Mouse (Mus musculus) thymus, adult 2 months (tissue): ENCODE data around the gene Cd209g. TPM values are rescaled to one million over a fixed set of nuclear protein-coding genes. Genes with fewer than 3 reads are reported as not detected.

Experiments
- DNase-seq: peaks from one replicate; pipeline ENCODE4 v3.0.0; 2021
- H3K27ac ChIP-seq: fragments of 200-500 bp; 2 replicates; pipeline ENCODE4 v1.5.1; 2012; ENCODE audit warnings: low read length, control low read depth; ENCODE audit not compliant: control insufficient read depth, insufficient read depth
- H3K27me3 ChIP-seq: fragments of 200-500 bp; 2 replicates; pipeline ENCODE4 v1.6.1; 2012; ENCODE audit warnings: mild to moderate bottlenecking, low read length, moderate library complexity, mixed read lengths; ENCODE audit not compliant: control insufficient read depth, insufficient read depth
- H3K36me3 ChIP-seq: fragments of 200-500 bp; 2 replicates; pipeline ENCODE4 v1.6.1; 2012; ENCODE audit warnings: mild to moderate bottlenecking, low read length, moderate library complexity; ENCODE audit not compliant: control insufficient read depth, insufficient read depth
- H3K4me1 ChIP-seq: fragments of 200-500 bp; replicated peaks from 2 replicates; pipeline ENCODE4 v1.6.1; 2012; ENCODE audit warnings: low read length; ENCODE audit not compliant: control insufficient read depth, insufficient read depth
- H3K4me3 ChIP-seq: fragments of 200-500 bp; 2 replicates; pipeline ENCODE4 v1.5.1; 2012; ENCODE audit warnings: mild to moderate bottlenecking, low read length, control low read depth, moderate library complexity; ENCODE audit not compliant: control insufficient read depth, insufficient read depth
- CTCF ChIP-seq: fragments of 200-500 bp; IDR thresholded peaks from 2 replicates; pipeline ENCODE4 v1.5.1; 2012; ENCODE audit warnings: mild to moderate bottlenecking, control low read depth, low read length, moderate library complexity, borderline replicate concordance; ENCODE audit not compliant: control insufficient read depth, poor library complexity, insufficient read depth; ENCODE audit errors: extremely low read depth
- POLR2A ChIP-seq: fragments of 200-500 bp; IDR thresholded peaks from 2 replicates; pipeline ENCODE4 v1.6.1; 2012; ENCODE audit warnings: mild to moderate bottlenecking, low read length, control low read depth, moderate library complexity; ENCODE audit not compliant: control insufficient read depth, poor library complexity, insufficient read depth; ENCODE audit errors: extremely low read depth
- WGBS: fragments of 180-500 bp; shearing (Covaris S2); methylation state at CpG from one replicate; pipeline ENCODE4 v1.1.7; 2018; 5-methylcytosine and 5-hydroxymethylcytosine counted together
- polyA plus RNA-seq: library from polyadenylated mRNA; depleted of rRNA; stranded (reverse); fragments of >200 nt; gene quantifications from 2 replicates; pipeline ENCODE4 v1.2.3, GENCODE M21; 2012; rRNA removed

Cd209g gene
- polyA plus RNA-seq, 1 experiment, result 5.7 TPM

DNA sequence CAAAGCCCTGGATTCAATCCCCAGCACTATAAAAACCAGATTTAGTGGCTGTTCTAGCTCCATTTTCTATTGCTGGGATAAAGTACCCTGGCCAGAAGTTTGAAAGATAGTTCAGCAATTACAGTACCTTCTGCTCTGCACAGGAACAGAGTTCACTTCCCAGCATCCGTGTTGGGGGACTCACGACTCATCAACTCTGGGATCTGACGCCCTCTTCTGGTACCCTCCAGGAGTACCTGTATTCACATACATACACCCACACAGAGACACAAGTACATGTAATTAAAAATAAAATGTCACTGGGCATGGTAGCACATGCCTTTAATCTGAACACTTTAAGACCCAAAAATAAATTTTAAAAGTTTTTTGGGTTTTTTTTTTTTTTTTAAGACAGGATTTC, 38.6 kb downstream of the Cd209g start:
- Histone ChIP-seq H3K4me1 (peaks cover 4% of the 10 kb centered on the region), H3K36me3 (no peaks in the 10 kb centered on the region), H3K27me3 (no peaks in the 10 kb centered on the region), H3K27ac (no peak overlapping the region), H3K4me3 (no peak overlapping the region)
- WGBS, result 95% methylated on average over 3 of the region's 3 CpGs
- no peak for TF ChIP-seq CTCF
- no peak for TF ChIP-seq POLR2A
- DNase-seq, result no peak

DNA sequence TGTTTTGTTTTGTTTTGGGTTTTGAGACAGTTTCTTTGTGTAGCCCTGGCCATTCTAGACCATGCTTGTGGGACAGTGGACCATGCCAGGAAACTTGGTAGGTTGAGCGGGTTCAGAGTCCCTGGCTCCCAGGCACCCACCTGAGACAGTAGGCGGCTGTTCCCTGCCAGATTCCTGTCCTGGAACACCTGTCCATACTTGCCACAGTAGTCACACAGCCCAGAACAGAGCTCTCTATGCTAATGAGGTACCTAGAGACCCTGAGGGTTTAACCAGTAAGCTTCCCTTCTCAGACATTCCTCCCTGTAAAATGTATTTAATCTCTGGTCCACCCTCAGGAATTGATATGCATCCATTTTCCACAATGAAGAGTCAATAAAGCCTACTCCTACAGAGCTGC, 40.1 kb downstream of the Cd209g start:
- Histone ChIP-seq H3K4me3 (no peak overlapping the region), H3K36me3 (no peaks in the 10 kb centered on the region), H3K4me1 (peaks cover 2% of the 10 kb centered on the region; the same call in 1 of the 2 replicates), H3K27me3 (no peaks in the 10 kb centered on the region), H3K27ac (no peak overlapping the region)
- no peak for DNase-seq
- WGBS, result 93% methylated on average over 2 of the region's 2 CpGs
- TF ChIP-seq POLR2A (no peak), CTCF (no peak)

DNA sequence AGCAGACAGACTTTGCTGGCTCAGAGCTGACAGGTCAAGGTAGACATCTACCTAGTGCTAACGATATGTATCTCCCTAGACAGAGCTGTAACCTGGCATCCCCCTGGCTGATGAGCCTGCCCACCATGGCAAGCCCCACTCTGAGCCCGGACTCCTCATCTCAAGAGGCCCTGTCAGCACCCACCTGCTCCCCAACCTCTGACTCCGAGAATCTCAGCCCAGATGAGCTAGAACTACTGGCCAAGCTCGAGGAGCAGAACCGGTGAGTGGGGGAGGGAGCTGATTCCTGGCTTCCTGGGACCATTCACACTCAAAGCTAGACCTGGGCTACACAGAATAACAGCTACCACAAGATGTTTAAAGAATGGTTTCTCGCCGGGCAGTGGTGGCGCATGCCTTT, 49.5 kb downstream of the Cd209g start:
- no peak for DNase-seq
- Histone ChIP-seq H3K36me3 (0 out of 2 replicates have a peak, but pooled peaks cover 3% of the 10 kb centered on the region), H3K27ac (no peak overlapping the region), H3K4me3 (no peak overlapping the region), H3K4me1 (no peaks in the 10 kb centered on the region), H3K27me3 (no peaks in the 10 kb centered on the region)
- no peak for TF ChIP-seq POLR2A
- TF ChIP-seq CTCF, result no peak
- 96% methylated on average over 8 of the region's 8 CpGs for WGBS

DNA sequence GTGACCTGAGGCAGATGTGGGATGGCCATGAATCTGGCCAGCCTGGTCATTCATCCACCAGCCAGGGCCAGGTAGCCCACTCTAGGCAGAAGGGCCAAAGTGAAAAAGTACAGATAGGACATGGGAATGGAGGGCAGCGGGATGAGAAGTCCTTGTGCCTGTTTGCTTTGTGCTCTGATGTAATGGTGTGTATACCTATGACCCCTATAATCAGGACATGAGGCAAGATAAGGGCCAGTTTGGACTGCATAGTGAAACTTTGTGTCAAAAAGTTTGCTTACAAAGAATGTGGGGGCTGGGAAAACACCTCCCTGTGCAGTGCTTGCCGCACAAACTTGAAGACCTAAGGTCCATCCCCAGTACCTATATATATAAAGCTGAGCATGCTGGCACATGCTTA, 52.3 kb downstream of the Cd209g start:
- no peak overlapping the region for H3K27ac ChIP-seq
- 97% methylated on average over 2 of the region's 2 CpGs for WGBS

More for the DNA sequence above, 52.3 kb downstream of the Cd209g start:
- Histone ChIP-seq H3K4me3 (no peak overlapping the region), H3K36me3 (0 out of 2 replicates have a peak, but pooled peaks cover 3% of the 10 kb centered on the region), H3K4me1 (no peaks in the 10 kb centered on the region), H3K27me3 (no peaks in the 10 kb centered on the region)
- TF ChIP-seq CTCF (no peak), POLR2A (no peak)
- no peak for DNase-seq

Other genes with a start within 250 kb of the Cd209g start
- 0.20 and 3.4 TPM in 2 replicates for gene Cd209b, start 207.3 kb upstream of the Cd209g start, polyA plus RNA-seq
- gene Cd209c, start 179.4 kb upstream of the Cd209g start, polyA plus RNA-seq, result 0.36 and 0.52 TPM in 2 replicates
- gene Cd209f, start 28.3 kb upstream of the Cd209g start, polyA plus RNA-seq, result 8.4 and 10.0 TPM in 2 replicates
- gene Evi5l, start 32.5 kb downstream of the Cd209g start, polyA plus RNA-seq, result 48.3 and 64.2 TPM in 2 replicates
- gene Prr36, start 83.4 kb downstream of the Cd209g start, polyA plus RNA-seq, result 0.47 and 0.64 TPM in 2 replicates
- gene Lrrc8e, start 92.7 kb downstream of the Cd209g start, polyA plus RNA-seq, result 0.59 and 0.66 TPM in 2 replicates
- gene Map2k7, start 104.6 kb downstream of the Cd209g start, polyA plus RNA-seq, result 73.2 and 79.9 TPM in 2 replicates
- gene Gm49320, start 104.8 kb downstream of the Cd209g start, polyA plus RNA-seq, result 2.6 and 4.6 TPM in 2 replicates
- 56.4 and 69.7 TPM in 2 replicates for gene Tgfbr3l, start 114.1 kb downstream of the Cd209g start, polyA plus RNA-seq
- 40.8 and 45.1 TPM in 2 replicates for gene Snapc2, start 119.0 kb downstream of the Cd209g start, polyA plus RNA-seq
- 22.5 and 27.0 TPM in 2 replicates for gene Ctxn1, start 125.2 kb downstream of the Cd209g start, polyA plus RNA-seq
- 84.4 and 88.0 TPM in 2 replicates for gene Timm44, start 141.8 kb downstream of the Cd209g start, polyA plus RNA-seq
- 178 and 233 TPM in 2 replicates for gene Ccl25, start 191.1 kb downstream of the Cd209g start, polyA plus RNA-seq
- 43.2 and 70.4 TPM in 2 replicates for gene Elavl1, start 191.3 kb downstream of the Cd209g start, polyA plus RNA-seq